Mouse (Mus musculus) hindbrain, embryonic 10.5 days (tissue): Measurements from ENCODE around the gene Lysmd2. TPM values are rescaled to one million over a fixed set of nuclear protein-coding genes. Genes with fewer than 3 reads are reported as not detected.

Source experiments
- DNase-seq: peaks from one replicate; pipeline ENCODE4 v3.0.0-alpha.2; 2017; ENCODE audit warnings: low spot score
- H3K27ac ChIP-seq: fragments of 300-500 bp; sonication (generic); 2 replicates; pipeline ENCODE4 v1.5.1; 2016; ENCODE audit warnings: mild to moderate bottlenecking, moderate library complexity
- H3K27me3 ChIP-seq: fragments of 300-500 bp; sonication (generic); 2 replicates; pipeline ENCODE4 v1.6.1; 2016; ENCODE audit warnings: mild to moderate bottlenecking; ENCODE audit not compliant: poor library complexity, insufficient read depth, severe bottlenecking
- H3K36me3 ChIP-seq: fragments of 300-500 bp; sonication (generic); 2 replicates; pipeline ENCODE4 v1.6.1; 2016; ENCODE audit warnings: mild to moderate bottlenecking, moderate library complexity
- H3K4me1 ChIP-seq: fragments of 300-500 bp; sonication (generic); replicated peaks from 2 replicates; pipeline ENCODE4 v1.6.1; 2016; ENCODE audit warnings: mild to moderate bottlenecking
- H3K4me3 ChIP-seq: fragments of 300-500 bp; sonication (generic); 2 replicates; pipeline ENCODE4 v1.5.1; 2016; ENCODE audit warnings: mild to moderate bottlenecking, moderate library complexity
- H3K9me3 ChIP-seq: fragments of 300-500 bp; sonication (generic); 2 replicates; pipeline ENCODE4 v1.6.1; 2016; ENCODE audit warnings: mild to moderate bottlenecking, moderate library complexity
- WGBS: fragments of 180-500 bp; shearing (Covaris S2); methylation state at CpG from one replicate; pipeline ENCODE4 v1.1.7; 2016; 5-methylcytosine and 5-hydroxymethylcytosine counted together
- polyA plus RNA-seq: library from polyadenylated mRNA; unstranded; fragments of >200 nt; fragmentation: Nextera tagmentation; extraction: Ambion mirVana; gene quantifications from 2 replicates; pipeline ENCODE4 v1.2.1, GENCODE M21; 2016

Lysmd2 gene
- polyA plus RNA-seq, result 10.3 and 13.2 TPM in 2 replicates

- H3K4me1 ChIP-seq, result peaks cover 17% of the 10 kb centered on the region
- H3K27ac ChIP-seq, result peak within 1 kb of the TSS; percentile 96
- whole genome bisulfite sequencing, result under 1% methylated on average over 94 of the region's 94 CpGs
- H3K4me3 ChIP-seq, result peak within 1 kb of the TSS; percentile 86
- peak; percentile 74 for DNase-seq
- H3K36me3 ChIP-seq, result no peaks in the 10 kb centered on the region
- H3K9me3 ChIP-seq, result no peaks in the 10 kb centered on the region
- peaks cover 18% of the 10 kb centered on the region for H3K27me3 ChIP-seq
Observed at GRCm38 (mm10) chr9:75625556-75626307, at the start of gene Lysmd2. Gene Lysmd2 (plus strand): TSS chr9:75625741.

- H3K9me3 ChIP-seq, result no peaks in the 10 kb centered on the region
- no peak overlapping the region for H3K27ac ChIP-seq
- H3K36me3 ChIP-seq, result peaks cover 54% of the 10 kb centered on the region
- DNase-seq, result no peak
- 93% methylated on average over 6 of the region's 6 CpGs for WGBS
- no peaks in the 10 kb centered on the region for H3K4me1 ChIP-seq
- H3K27me3 ChIP-seq, result no peaks in the 10 kb centered on the region
- no peak overlapping the region for H3K4me3 ChIP-seq
Observed at GRCm38 (mm10) chr9:75579321-75579720, 46.2 kb upstream of the Lysmd2 start.

DNA sequence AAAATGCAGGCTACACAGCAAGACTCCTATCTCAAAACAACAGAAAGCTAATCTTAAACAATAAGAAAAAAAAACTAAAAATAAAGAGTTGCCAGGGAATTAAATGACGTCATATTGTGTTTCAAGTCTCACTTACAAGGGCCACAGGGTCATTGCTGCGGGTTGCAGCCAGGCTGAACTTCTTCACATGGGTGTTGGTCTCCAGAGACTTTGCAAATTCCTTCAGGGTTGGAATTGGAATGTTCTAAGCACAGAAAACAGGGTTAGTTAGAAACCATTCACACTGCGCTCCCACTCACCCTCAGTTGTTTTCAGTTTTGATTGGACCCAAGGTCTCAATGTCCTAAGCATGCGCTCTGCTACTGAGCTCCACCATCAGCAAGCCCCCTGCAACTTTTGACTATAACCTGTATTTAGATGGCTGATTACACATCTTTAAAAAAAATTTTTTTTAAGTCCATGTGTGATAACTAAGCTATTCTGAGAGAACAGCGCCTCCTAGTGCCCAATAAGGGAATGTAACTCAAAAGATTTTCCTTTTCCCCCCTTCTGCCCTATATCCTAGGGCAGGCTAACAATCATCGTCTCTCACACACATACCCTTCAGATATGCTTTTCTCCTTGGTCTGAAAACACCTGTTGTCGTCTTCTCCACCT, 43.7 kb upstream of the Lysmd2 start:
- WGBS, result 57% methylated on average over 7 of the region's 7 CpGs
- no peaks in the 10 kb centered on the region for H3K27me3 ChIP-seq
- no peaks in the 10 kb centered on the region for H3K9me3 ChIP-seq
- no peaks in the 10 kb centered on the region for H3K4me1 ChIP-seq
- DNase-seq, result no peak
- H3K4me3 ChIP-seq, result no peak overlapping the region
- H3K27ac ChIP-seq, result no peak overlapping the region
- peaks cover 50% of the 10 kb centered on the region for H3K36me3 ChIP-seq

DNA sequence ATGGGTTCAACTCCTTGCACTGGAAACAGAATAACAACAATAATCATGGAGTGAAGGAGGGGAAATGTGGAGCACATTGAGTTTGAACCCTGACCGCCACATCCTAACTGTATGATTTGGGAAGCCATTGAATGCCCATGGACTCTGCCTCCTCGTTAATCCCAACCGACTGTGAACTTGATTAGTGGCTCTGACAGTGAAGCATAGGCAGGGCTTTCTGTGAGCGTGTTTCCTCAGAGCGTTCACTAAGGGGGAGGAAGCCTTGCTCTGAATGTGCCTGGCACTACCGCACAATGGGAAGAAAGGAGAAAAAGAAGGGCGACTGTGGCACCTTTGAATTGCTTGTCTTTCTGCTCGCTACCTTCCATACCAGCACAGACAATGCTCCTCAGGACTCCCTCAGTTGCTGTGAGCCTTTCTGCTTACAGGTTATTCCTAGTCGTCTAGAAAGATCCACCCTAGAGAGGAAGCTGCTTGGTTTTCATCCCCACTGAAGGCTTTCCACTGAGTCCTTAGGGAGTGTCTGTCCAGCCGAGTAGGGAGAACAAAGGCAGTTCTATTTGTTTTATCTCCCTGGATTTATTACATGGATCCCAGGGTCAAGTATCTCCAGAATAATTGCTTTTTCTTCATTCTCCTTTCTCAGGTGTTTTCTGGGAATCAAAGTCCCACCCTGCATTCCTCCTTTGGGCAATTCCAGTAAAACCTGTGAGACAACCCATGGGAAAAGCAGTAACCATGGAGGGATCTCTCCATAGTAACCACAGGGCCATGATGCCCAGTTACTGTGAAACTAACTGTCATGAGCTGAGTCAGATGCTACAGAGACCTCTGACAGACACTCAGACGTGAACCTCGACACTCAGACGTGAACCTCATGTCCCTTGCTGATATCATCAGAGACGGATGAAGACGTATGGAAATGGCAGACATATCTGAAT, 35.4 kb upstream of the Lysmd2 start:
- DNase-seq, result no peak
- Histone ChIP-seq H3K27me3 (no peaks in the 10 kb centered on the region), H3K36me3 (peaks cover 92% of the 10 kb centered on the region), H3K4me3 (no peak overlapping the region), H3K27ac (no peak overlapping the region), H3K4me1 (no peaks in the 10 kb centered on the region), H3K9me3 (no peaks in the 10 kb centered on the region)
- WGBS, result 88% methylated on average over 15 of the region's 15 CpGs

DNA sequence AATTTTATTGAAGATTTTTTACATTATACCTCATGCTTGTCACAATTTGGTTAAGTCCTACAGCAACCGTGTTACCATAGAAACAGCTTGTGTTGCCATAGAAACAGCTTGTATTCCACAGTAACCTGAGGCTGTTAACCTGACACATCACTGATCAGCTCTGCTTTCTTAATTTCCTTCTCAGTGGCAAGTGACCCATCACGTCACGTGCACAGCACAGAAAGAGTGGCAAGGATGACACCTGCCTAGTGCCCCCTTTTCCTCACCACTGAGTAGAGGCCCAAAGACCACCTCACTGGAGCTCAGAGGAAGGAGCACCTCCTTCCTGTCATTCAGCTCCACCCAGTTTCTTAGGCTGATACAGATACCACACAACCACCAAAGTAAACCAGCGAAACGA, 32.1 kb upstream of the Lysmd2 start:
- Histone ChIP-seq H3K4me3 (no peak overlapping the region), H3K4me1 (peaks cover 5% of the 10 kb centered on the region; the same call in 1 of the 2 replicates), H3K27me3 (no peaks in the 10 kb centered on the region), H3K36me3 (peaks cover 73% of the 10 kb centered on the region), H3K9me3 (no peaks in the 10 kb centered on the region), H3K27ac (no peak overlapping the region)
- no peak for DNase-seq
- WGBS, result 86% methylated on average over 5 of the region's 5 CpGs

DNA sequence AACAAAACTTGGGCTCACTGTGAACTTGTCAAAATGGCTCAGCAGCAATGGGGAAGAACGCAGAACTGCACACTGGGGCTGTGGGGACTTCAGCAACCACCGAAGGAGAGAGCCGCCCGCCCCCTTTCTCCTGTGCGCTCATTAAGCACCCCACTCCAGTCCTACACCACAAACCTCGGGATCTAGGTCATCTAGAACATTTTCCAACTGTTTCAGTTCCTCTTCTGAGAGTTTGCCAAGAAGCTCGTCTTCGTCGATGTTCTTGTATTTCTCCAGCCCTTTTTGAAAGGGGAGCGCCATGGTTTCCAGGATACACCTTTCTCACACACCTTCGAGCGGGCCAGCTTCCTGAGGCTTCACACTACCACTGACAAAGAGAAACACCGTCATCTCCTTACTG, 28.5 kb upstream of the Lysmd2 start:
- Histone ChIP-seq H3K27ac (no peak overlapping the region), H3K36me3 (peaks cover 39% of the 10 kb centered on the region), H3K4me1 (peaks cover 9% of the 10 kb centered on the region; the same call in 1 of the 2 replicates), H3K9me3 (no peaks in the 10 kb centered on the region), H3K27me3 (no peaks in the 10 kb centered on the region), H3K4me3 (no peak overlapping the region)
- no peak for DNase-seq
- 92% methylated on average over 13 of the region's 13 CpGs for WGBS

GRCm38 (mm10) chr9:75597596-75597995, 27.9 kb upstream of the Lysmd2 start:
- no peaks in the 10 kb centered on the region for H3K9me3 ChIP-seq
- H3K27ac ChIP-seq, result no peak overlapping the region
- DNase-seq, result no peak
- H3K4me3 ChIP-seq, result no peak overlapping the region
- WGBS, result 80% methylated on average over 4 of the region's 4 CpGs
- peaks cover 9% of the 10 kb centered on the region; the same call in 1 of the 2 replicates for H3K4me1 ChIP-seq
- H3K36me3 ChIP-seq, result peaks cover 33% of the 10 kb centered on the region
- H3K27me3 ChIP-seq, result no peaks in the 10 kb centered on the region

- Histone ChIP-seq H3K4me1 (peaks cover 9% of the 10 kb centered on the region; the same call in 1 of the 2 replicates), H3K27ac (0 out of 2 replicates have a peak overlapping the region, but pooled peaks have one; percentile 45), H3K36me3 (peaks cover 28% of the 10 kb centered on the region), H3K9me3 (no peaks in the 10 kb centered on the region), H3K27me3 (no peaks in the 10 kb centered on the region), H3K4me3 (no peak overlapping the region)
- WGBS, result 62% methylated on average over 5 of the region's 5 CpGs
- DNase-seq, result no peak
Observed at GRCm38 (mm10) chr9:75599191-75599841, 26.2 kb upstream of the Lysmd2 start.

DNA sequence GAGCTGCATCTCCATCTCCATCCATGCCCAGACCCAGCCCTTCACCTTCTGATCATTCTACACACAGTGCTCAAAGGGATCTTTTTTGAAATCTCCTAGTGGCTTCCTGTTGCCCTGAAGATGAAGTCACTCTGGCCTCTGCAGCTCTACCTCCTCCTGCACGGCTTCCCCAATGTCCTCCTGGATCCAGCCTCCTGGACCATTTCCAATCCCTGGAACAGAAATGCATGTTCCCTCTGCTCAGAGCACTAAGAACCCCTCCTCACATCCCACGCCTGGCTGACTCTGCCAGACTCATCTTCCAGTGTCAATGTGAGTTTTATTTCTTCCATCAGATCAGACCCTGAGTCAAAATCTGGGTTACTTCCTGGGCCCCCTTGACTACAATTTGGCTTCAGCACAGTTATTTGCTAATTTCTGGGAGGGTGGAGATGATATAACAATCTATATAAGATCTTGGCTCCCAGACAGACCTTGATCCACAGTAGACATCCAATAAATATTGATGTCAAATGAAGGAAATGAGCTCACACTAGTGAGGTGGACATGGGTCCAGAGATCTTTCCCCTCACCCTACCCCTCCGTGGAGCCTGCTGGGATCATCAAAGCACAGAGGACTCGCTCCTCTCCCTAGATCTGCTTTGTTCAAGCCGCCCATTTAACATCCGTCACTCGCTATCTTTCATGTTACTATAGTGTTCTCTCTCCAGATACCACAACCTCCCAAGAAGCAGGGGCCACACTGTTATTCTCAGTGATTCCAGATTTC, 25.2 kb upstream of the Lysmd2 start:
- DNase-seq, result no peak
- WGBS, result 76% methylated on average over 7 of the region's 7 CpGs
- Histone ChIP-seq H3K27me3 (no peaks in the 10 kb centered on the region), H3K27ac (no peak overlapping the region), H3K9me3 (0 out of 2 replicates have a peak, but pooled peaks cover 3% of the 10 kb centered on the region), H3K36me3 (peaks cover 26% of the 10 kb centered on the region), H3K4me3 (no peak overlapping the region), H3K4me1 (peaks cover 9% of the 10 kb centered on the region; the same call in 1 of the 2 replicates)

DNA sequence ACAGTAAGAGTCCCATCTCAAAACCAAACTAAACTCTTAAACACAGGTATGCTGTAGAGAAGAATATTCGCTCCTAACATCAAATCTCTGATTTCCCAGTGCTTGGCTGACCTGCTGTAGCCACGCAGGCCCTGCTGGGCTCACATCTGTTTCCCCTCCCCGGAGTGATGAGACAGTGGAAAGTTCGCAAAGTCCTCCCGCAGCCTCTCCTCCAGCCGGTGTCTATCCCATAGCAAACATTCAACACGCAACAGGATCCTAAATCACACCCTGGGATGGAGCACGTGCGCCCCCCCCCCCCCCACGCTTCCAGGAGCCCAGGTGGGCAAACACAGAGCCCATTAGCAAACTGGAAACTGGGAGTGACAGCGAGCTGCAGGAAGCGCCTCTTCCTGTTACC, 24.0 kb upstream of the Lysmd2 start:
- Histone ChIP-seq H3K4me1 (peaks cover 9% of the 10 kb centered on the region; the same call in 1 of the 2 replicates), H3K36me3 (peaks cover 21% of the 10 kb centered on the region), H3K9me3 (0 out of 2 replicates have a peak, but pooled peaks cover 3% of the 10 kb centered on the region), H3K27me3 (no peaks in the 10 kb centered on the region), H3K27ac (no peak overlapping the region), H3K4me3 (no peak overlapping the region)
- DNase-seq, result no peak
- 56% methylated on average over 12 of the region's 12 CpGs for WGBS

DNA sequence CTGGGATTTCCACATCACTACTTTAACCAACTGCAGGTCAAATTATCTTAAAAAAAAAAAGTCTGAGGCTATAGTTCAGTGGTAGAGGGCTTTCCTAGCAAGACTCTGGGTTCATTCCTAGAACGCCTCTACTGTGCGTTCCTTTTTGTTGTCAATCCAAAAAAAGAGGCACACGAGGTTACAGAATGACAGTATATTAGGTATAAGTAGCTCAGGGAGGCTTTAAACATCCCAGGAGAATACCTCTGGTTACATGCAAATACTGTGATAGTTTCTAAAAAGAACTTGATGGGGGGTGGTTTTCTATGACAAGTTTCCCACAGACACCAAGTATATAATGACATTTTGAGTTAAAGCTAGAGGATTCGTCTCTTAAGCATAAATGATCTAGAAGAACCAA, 18.0 kb upstream of the Lysmd2 start:
- Histone ChIP-seq H3K4me3 (no peak overlapping the region), H3K36me3 (peaks cover 19% of the 10 kb centered on the region), H3K27me3 (peaks cover 9% of the 10 kb centered on the region; the same call in 1 of the 2 replicates), H3K9me3 (0 out of 2 replicates have a peak, but pooled peaks cover 3% of the 10 kb centered on the region), H3K4me1 (peaks cover 7% of the 10 kb centered on the region; the same call in 1 of the 2 replicates), H3K27ac (no peak overlapping the region)
- WGBS, result 91% methylated on average over 4 of the region's 4 CpGs
- no peak for DNase-seq
